Mouse (Mus musculus): Measurements from ENCODE around the gene Ppfibp2. TPM values are rescaled to one million over a fixed set of nuclear protein-coding genes. Genes with fewer than 3 reads are reported as not detected.

The Ppfibp2 gene
- total RNA-seq, 2 experiments from 2014 or later = 4.3 to 5.9 TPM

GRCm38 (mm10) chr7:107609622-107610255 is 14.7 kb downstream of the Ppfibp2 start:
- no peak for DNase-seq (ENCODE audit: low spot score in 2 of 2)

DNA sequence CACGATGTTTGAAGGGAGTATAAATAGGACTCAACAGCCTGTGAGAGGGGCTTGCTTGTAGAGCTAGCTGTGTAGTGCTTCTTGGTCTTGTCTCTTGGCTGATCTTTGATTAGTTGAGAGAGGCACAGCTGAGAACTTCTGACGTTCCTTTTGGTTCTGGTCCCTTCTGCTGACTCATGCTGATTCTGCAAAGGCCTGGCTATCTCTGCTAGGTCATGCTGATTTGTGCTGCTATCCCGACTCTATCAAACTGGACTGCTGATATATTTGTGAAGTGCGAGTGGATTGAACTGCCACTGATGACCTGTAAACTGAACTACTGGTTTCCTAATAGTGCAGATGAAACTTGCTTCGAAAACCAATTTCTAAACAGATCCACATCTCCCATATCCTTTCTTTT is 15.9 kb downstream of the Ppfibp2 start:
- DNase-seq (ENCODE audit: low spot score in 2 of 2) = no peak

- DNase-seq (ENCODE audit: low spot score in 2 of 2) = no peak
Observed at GRCm38 (mm10) chr7:107618028-107618992, 23.3 kb downstream of the Ppfibp2 start.

DNA sequence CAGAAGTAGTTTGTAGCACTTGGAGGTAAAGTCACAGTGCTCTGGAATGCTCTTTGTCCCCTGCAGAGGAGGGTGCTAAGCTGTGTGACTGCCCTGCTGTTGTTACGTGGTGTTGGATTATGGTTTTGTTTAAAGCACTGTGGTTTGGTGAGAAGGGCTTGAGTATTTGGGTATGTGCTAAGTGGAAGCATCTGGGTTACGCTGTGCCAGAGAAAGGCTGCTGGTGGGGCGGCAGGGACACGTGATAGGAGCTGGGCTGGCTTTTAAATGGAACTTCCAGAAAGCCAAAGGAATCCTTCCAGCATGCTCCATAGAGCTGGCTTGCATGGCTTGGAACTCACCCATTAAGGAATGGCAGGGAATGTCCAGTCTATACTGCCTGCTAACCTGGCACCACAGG is 24.2 kb downstream of the Ppfibp2 start:
- DNase-seq (ENCODE audit: low spot score in 2 of 2) = no peak

DNA sequence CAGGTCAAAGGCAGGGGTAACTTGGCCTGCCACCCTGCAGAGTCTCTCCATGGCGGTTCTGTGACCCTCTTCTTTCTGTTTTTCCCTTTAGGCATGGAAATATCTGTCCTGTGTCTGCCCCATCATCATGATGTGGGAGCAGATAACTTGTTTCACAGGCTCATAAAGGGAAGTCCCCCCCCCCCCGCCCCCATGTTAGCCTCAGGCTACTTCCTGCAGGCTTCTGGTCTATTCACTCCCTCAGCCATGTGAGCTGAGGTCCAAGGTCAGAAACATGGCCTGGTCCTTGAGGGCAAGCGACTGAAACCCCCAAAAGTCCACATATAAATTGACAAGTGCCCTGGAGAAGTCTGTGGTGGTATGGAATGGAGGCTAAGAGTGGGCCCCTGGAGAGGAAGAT is 25.1 kb downstream of the Ppfibp2 start:
- no peak for DNase-seq (ENCODE audit: low spot score in 2 of 2)

DNA sequence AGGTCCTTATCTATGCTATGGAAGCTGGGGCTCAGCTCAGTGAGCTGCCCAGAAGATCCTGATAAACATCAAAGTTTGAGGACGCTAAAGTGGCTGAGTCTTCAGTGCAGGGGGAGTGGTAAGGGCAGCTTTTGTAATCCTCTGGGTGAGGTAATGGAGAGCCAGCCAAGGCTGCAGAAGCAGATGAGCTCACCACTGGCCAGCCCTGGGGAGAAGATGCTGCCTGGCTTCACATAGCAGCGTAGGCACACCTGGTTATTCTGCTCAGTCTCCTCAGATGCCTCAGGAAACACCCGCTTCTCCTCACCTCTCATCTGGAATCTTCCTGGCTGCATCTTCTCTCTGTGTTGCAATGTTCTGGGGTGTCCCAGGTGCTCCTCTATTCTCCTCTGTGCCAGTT is 29.4 kb downstream of the Ppfibp2 start:
- no peak for DNase-seq (ENCODE audit: low spot score in 2 of 2)

GRCm38 (mm10) chr7:107625061-107625460 is 30.1 kb downstream of the Ppfibp2 start, which contains the start of gene 5330417H12Rik:
Gene 5330417H12Rik, minus strand, starts transcription at chr7:107625161.
- DNase-seq (ENCODE audit: low spot score in 2 of 2) = no peak

- DNase-seq (ENCODE audit: low spot score in 2 of 2) = no peak
Observed at GRCm38 (mm10) chr7:107625781-107626180, 30.8 kb downstream of the Ppfibp2 start.

DNA sequence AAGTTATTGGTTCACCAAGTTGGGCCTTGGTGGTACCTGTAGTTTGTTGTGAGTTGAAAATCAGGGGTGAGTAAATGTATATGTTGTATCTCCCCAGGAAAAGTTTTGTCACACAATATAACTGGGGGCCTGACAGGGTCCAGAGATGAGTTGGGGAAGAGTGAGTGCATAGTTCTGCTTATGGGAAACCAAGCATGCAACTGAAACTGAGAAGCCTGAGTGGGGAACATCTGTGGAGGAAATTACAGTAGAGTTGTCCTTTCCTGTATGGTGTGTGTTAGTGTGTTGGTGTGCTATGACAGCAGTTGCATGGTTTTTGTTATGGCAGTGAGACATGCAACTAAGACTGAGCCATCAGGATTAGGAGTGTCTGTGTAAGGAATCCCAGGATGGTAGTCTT is 33.4 kb downstream of the Ppfibp2 start:
- no peak for DNase-seq (ENCODE audit: low spot score in 2 of 2)

- DNase-seq (ENCODE audit: low spot score in 2 of 2) = no peak
Observed at GRCm38 (mm10) chr7:107633201-107633600, 38.2 kb downstream of the Ppfibp2 start.

GRCm38 (mm10) chr7:107637398-107637797 is 42.4 kb downstream of the Ppfibp2 start:
- DNase-seq (ENCODE audit: low spot score in 2 of 2) = peak in 1 of 2 experiments; percentile 62

GRCm38 (mm10) chr7:107638026-107638425 is 43.0 kb downstream of the Ppfibp2 start:
- no peak for DNase-seq (ENCODE audit: low spot score in 2 of 2)

- DNase-seq (ENCODE audit: low spot score in 2 of 2) = no peak
Observed at GRCm38 (mm10) chr7:107642586-107643275, 47.7 kb downstream of the Ppfibp2 start.

GRCm38 (mm10) chr7:107644987-107645386 is 50.0 kb downstream of the Ppfibp2 start:
- no peak for DNase-seq (ENCODE audit: low spot score in 2 of 2)

GRCm38 (mm10) chr7:107648937-107649688 is 54.1 kb downstream of the Ppfibp2 start:
- DNase-seq (ENCODE audit: low spot score in 2 of 2) = no peak

DNA sequence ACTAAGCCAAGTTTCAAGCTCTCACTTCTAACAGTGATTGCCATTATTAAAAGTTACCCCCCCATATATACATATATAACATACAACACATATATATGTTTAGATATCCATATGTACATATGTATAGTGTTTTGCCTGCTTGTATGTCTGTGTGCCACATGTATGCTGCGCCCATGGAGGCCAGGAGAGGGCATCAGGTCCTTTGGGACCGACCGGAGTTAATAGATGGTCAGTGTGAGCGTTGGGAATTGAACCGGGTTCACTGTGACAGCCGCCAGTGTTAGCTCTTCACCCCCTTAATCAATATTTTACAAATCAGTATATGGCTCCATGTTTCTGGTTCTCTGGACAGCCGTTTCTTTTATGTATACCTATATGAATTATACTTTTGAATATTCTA is 55.0 kb downstream of the Ppfibp2 start:
- no peak for DNase-seq (ENCODE audit: low spot score in 2 of 2)

- DNase-seq (ENCODE audit: low spot score in 2 of 2) = no peak
Observed at GRCm38 (mm10) chr7:107651821-107652220, 56.8 kb downstream of the Ppfibp2 start.

GRCm38 (mm10) chr7:107656451-107656850 is 61.4 kb downstream of the Ppfibp2 start:
- no peak for DNase-seq (ENCODE audit: low spot score in 2 of 2)

DNA sequence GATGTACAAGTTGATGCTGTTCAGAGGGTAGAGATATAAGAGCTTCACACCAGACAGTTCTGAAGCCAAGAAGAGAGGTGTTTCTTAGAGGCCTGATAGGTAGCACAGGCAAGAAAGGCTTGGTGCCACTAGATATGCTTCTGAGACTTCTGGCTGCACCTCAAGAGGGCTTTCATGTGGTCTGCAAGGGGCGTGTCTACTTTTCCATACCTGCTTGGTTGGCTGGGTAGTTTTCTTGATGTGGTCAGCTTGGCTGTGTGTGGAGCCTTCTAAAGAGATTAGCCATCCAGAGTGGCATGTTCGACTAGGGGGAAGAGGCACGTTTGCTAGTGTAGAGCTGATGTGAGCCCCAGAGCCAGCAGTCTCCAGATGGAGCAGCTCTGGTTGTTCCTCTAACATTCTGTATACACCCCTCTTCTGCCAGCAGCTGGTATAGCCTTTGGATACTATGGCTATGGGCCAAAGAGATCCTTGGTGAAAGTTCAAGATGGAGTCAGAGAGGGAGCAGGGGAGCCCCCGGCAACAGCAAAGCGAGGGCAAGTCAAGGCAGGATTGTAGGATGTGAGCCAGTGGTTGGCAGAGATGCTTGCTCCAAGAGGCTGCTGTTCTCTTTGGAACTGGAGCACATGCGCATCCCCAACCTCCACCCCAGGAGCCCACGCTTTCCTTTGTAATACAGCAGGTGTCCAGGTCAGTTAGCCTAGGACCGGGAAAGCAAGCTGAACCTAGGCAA is 64.3 kb downstream of the Ppfibp2 start:
- DNase-seq (ENCODE audit: low spot score in 2 of 2) = no peak

DNA sequence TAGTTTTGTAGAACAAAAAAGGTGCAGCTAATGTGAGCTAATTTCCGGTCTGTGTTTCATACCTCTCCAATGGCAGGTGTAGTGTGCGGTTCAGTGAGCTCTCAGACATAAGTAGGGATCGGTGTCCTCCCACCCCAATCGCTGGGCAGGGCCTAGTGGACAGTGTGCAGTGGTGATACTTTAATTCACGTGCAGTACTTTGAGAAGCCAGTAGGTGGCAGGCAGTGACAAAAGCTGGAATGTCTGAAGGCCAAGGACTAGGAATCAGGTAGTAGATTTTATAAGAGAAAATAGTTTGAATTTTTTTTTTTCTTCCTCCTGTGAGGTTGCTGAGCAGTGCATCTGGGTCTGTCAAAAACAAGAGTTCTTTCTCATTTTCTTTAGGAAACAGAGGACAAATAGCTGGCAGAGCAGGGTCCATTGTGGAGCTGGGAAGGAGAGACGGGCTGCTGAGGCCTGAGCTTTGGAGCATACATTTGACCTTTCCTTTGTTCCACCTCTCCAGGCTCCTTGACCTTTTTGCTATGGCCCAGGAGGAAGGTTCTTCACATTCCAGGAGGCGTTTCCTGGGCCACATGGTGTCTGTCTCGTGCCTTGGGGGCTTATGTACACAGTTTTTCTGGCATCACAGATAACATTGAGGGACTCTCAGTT is 66.3 kb downstream of the Ppfibp2 start:
- DNase-seq (ENCODE audit: low spot score in 2 of 2) = peak; percentile 65 to 77

Data from layer of hippocampus, postnatal 14 days (tissue).